Mouse (Mus musculus) forebrain, embryonic 16.5 days (tissue): ENCODE results near the gene Gnptab. TPM values are rescaled to one million over a fixed set of nuclear protein-coding genes. Genes with fewer than 3 reads are reported as not detected.
"Not testable (repeated sequence)": the region's sequence is repeated elsewhere in the genome, so short reads cannot be mapped to it uniquely, and the experiment has no call there.

Source experiments
- ATAC-seq: fragments of 200-750 bp; cut with Nextera tagmentation; 2 replicates; pipeline ENCODE4 v1.8.0; 2017; ENCODE audit warnings: mild to moderate bottlenecking, moderate library complexity
- H3K27ac ChIP-seq: fragments of 300-500 bp; sonication (generic); 2 replicates; pipeline ENCODE4 v1.5.1; 2014; ENCODE audit warnings: low read length, control low read depth
- H3K27me3 ChIP-seq: fragments of 300-500 bp; sonication (generic); replicated peaks from 2 replicates; pipeline ENCODE4 v1.6.1; 2014; ENCODE audit warnings: low read length; ENCODE audit not compliant: control insufficient read depth, insufficient read depth
- H3K36me3 ChIP-seq: fragments of 300-500 bp; sonication (generic); 2 replicates; pipeline ENCODE4 v1.6.1; 2014; ENCODE audit not compliant: control insufficient read depth, insufficient read depth
- H3K4me1 ChIP-seq: fragments of 300-500 bp; sonication (generic); replicated peaks from 2 replicates; pipeline ENCODE4 v1.6.1; 2014; ENCODE audit warnings: low read length; ENCODE audit not compliant: control insufficient read depth, insufficient read depth
- H3K4me2 ChIP-seq: fragments of 300-500 bp; sonication (generic); 2 replicates; pipeline ENCODE4 v1.6.1; 2014; ENCODE audit warnings: mild to moderate bottlenecking, low read length, control low read depth
- H3K4me3 ChIP-seq: fragments of 300-500 bp; sonication (generic); replicated peaks from 2 replicates; pipeline ENCODE4 v1.5.1; 2014; ENCODE audit warnings: mild to moderate bottlenecking, low read length, control low read depth
- H3K9ac ChIP-seq: fragments of 300-500 bp; sonication (generic); replicated peaks from 2 replicates; pipeline ENCODE4 v1.6.1; 2014; ENCODE audit warnings: low read depth, low read length, control low read depth
- H3K9me3 ChIP-seq: fragments of 300-500 bp; sonication (generic); 2 replicates; pipeline ENCODE4 v1.6.1; 2016; ENCODE audit warnings: low read length; ENCODE audit not compliant: control insufficient read depth
- WGBS: fragments of 180-500 bp; shearing (Covaris S2); extraction: QIAGEN DNeasy Blood & Tissue Kit; methylation state at CpG from one replicate; pipeline ENCODE4 v1.1.7; 2014; 5-methylcytosine and 5-hydroxymethylcytosine counted together
- polyA plus RNA-seq: library from polyadenylated mRNA; unstranded; fragments of >200 nt; fragmentation: Nextera tagmentation; extraction: Ambion mirVana; gene quantifications from 2 replicates; pipeline ENCODE4 v1.2.1, GENCODE M21; 2015

Gnptab gene
- polyA plus RNA-seq, 1 experiment from 2014 or later: 18.4 TPM

DNA sequence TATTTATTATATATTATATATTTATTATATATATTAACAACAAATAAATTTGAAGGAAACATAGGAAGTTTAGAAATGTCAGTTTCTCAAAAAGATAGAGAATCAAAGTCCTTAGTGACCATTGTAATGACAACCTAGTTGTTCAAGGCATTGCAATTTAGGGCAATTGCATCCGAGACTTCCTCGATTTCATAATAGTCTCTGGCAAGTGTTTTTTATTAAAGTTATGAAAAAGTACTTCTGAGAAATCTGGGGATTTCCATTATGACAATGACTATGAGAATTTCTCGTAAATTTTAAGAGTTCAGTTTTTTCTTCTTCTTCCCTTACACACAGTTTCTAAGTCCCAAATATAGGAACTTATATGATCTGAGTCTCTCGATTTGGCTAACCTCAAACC lies 6.5 kb upstream of the Gnptab start:
- WGBS: 96% methylated on average over 4 of the region's 4 CpGs

GRCm38 (mm10) chr10:88372945-88373344 lies 6.0 kb upstream of the Gnptab start:
- H3K27me3 ChIP-seq, H3K9me3 ChIP-seq: not testable (repeated sequence)

More for the DNA sequence above, 6.5 kb upstream of the Gnptab start:
- no peak overlapping the region for H3K9ac ChIP-seq
- peaks cover 4% of the 10 kb centered on the region; the same call in 1 of the 2 replicates for H3K4me1 ChIP-seq
- H3K36me3 ChIP-seq: no peaks in the 10 kb centered on the region
- no peak for ATAC-seq
- no peaks in the 10 kb centered on the region for H3K9me3 ChIP-seq
- no peak overlapping the region for H3K27ac ChIP-seq
- 0 out of 2 replicates have a peak, but pooled peaks cover 2% of the 10 kb centered on the region for H3K27me3 ChIP-seq
- H3K4me2 ChIP-seq: no peak overlapping the region
- H3K4me3 ChIP-seq: no peak overlapping the region

DNA sequence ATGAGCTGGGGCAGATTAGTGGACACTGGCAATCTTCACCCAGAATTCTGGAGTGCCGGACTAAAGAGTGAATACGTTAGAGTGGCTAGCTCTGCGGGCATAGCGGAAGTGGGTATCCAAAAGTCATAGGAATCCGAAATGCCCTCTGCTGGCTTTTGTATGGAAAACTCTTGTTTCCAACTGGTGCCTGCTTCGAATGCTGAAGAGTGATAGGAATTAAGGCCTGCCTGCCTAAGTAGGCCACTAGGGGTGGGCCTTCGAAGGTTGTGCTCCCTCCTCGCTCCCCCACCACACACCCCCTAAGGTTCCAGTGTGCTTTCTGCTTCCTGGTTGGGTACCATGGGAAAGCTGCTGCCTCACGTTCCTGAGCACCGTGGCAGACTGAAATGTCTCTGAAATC lies 3.9 kb upstream of the Gnptab start:
- Histone ChIP-seq H3K4me1 (peaks cover 6% of the 10 kb centered on the region), H3K4me2 (no peak overlapping the region), H3K9ac (no peak overlapping the region), H3K27ac (no peak overlapping the region), H3K27me3 (0 out of 2 replicates have a peak, but pooled peaks cover 2% of the 10 kb centered on the region), H3K9me3 (no peaks in the 10 kb centered on the region), H3K36me3 (no peaks in the 10 kb centered on the region), H3K4me3 (no peak overlapping the region)
- no peak for ATAC-seq
- 32% methylated on average over 10 of the region's 10 CpGs for WGBS

More at GRCm38 (mm10) chr10:88372945-88373344, 6.0 kb upstream of the Gnptab start:
- H3K27ac ChIP-seq, H3K4me2 ChIP-seq, ATAC-seq, H3K4me1 ChIP-seq, H3K4me3 ChIP-seq, H3K36me3 ChIP-seq, H3K9ac ChIP-seq: not testable (repeated sequence)
- WGBS: 82% methylated on average over 2 of the region's 2 CpGs

DNA sequence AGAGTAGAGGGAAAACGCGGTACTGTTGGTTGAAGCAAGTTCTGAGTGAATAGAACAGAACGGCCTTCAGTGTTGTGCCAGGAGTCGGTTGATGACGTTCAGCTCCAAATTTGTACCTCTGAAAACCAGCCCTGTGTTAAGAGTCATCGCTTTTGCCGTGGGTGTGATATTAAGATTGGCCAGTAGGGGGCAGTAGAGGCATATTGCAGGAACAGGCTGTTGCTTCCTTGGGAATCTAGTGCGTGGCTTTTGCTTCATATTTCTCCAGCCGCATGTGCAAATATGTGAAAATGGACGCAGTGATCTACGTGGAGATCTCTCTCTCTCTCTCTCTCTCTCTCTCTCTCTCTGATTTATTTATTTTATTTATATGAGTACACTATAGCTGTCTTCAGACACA lies 2.2 kb upstream of the Gnptab start:
- H3K36me3 ChIP-seq: no peaks in the 10 kb centered on the region
- H3K4me1 ChIP-seq: peaks cover 22% of the 10 kb centered on the region
- H3K9ac ChIP-seq: peak overlapping the region; percentile 39; the same call in 1 of the 2 replicates
- H3K4me2 ChIP-seq: peak overlapping the region; percentile 45
- H3K27ac ChIP-seq: no peak overlapping the region
- H3K9me3 ChIP-seq: no peaks in the 10 kb centered on the region
- H3K4me3 ChIP-seq: peak overlapping the region; percentile 26
- peak; percentile 4; the same call in 1 of the 2 replicates for ATAC-seq
- 4% methylated on average over 11 of the region's 11 CpGs for WGBS
- 0 out of 2 replicates have a peak, but pooled peaks cover 2% of the 10 kb centered on the region for H3K27me3 ChIP-seq

DNA sequence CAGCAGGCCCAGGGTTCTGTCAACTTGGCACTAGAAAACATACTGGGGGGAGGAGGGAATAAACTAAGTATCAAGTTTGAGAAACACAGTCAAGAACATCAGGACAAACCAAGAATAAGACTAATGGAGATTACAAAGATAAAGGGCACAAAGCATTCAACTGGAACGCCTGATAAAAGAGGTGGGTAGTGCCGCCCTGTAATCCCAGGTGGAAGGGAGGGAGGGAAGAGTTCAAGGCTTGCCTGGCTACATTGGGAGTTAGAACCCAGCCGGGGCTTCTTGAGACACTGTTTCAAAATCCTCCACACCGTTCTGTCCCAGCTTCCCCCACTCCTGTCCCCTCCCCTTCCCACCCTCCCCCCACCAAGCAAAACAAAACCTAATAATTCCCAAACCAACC lies 1.3 kb upstream of the Gnptab start:
- H3K9ac ChIP-seq: no peak overlapping the region
- no peak overlapping the region for H3K4me2 ChIP-seq
- peaks cover 24% of the 10 kb centered on the region for H3K4me1 ChIP-seq
- H3K27me3 ChIP-seq: 0 out of 2 replicates have a peak, but pooled peaks cover 2% of the 10 kb centered on the region
- no peak overlapping the region for H3K27ac ChIP-seq
- H3K9me3 ChIP-seq: no peaks in the 10 kb centered on the region
- H3K36me3 ChIP-seq: no peaks in the 10 kb centered on the region
- H3K4me3 ChIP-seq: no peak overlapping the region
- 83% methylated on average over 4 of the region's 4 CpGs for WGBS
- ATAC-seq: no peak

GRCm38 (mm10) chr10:88380002-88380401 lies 1.1 kb downstream of the Gnptab start:
- H3K27ac ChIP-seq: peak overlapping the region; percentile 84
- ATAC-seq: peak; percentile 29
- no peaks in the 10 kb centered on the region for H3K36me3 ChIP-seq
- peak overlapping the region; percentile 78 for H3K4me2 ChIP-seq
- H3K27me3 ChIP-seq: 0 out of 2 replicates have a peak, but pooled peaks cover 2% of the 10 kb centered on the region
- peak overlapping the region; percentile 91 for H3K9ac ChIP-seq
- H3K4me1 ChIP-seq: peaks cover 24% of the 10 kb centered on the region
- H3K9me3 ChIP-seq: no peaks in the 10 kb centered on the region
- H3K4me3 ChIP-seq: peak overlapping the region; percentile 76
- WGBS: under 1% methylated on average over 11 of the region's 11 CpGs

GRCm38 (mm10) chr10:88380430-88381060 lies 1.6 kb downstream of the Gnptab start:
- peak overlapping the region; percentile 76 for H3K4me3 ChIP-seq
- H3K27me3 ChIP-seq: 0 out of 2 replicates have a peak, but pooled peaks cover 1% of the 10 kb centered on the region
- H3K4me1 ChIP-seq: peaks cover 24% of the 10 kb centered on the region
- H3K36me3 ChIP-seq: no peaks in the 10 kb centered on the region
- no peak for ATAC-seq
- WGBS: 25% methylated on average over 14 of the region's 14 CpGs
- no peak overlapping the region for H3K27ac ChIP-seq
- H3K9ac ChIP-seq: peak overlapping the region; percentile 91
- H3K4me2 ChIP-seq: peak overlapping the region; percentile 78
- no peaks in the 10 kb centered on the region for H3K9me3 ChIP-seq

DNA sequence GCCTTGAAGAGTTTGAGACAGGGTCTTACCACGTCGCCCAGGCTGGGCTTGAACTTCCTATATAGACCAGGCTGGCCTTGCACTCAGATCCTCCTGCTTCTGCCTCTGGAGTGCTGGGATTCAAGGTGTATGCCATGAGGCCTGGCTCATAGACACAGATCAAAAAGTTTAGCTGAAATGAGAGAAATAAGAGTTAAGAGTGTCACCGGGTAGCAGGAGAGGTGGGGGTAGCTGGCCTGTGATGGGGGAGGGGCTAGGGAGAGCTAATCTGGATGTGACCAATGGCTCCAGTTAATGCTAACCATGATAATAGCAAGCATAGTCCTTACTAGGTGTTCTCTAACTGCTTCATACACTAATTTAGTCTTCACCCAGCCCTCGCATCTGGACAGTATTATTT lies 2.4 kb downstream of the Gnptab start:
- Histone ChIP-seq H3K9ac (no peak overlapping the region), H3K36me3 (no peaks in the 10 kb centered on the region), H3K27me3 (no peaks in the 10 kb centered on the region), H3K4me1 (peaks cover 24% of the 10 kb centered on the region), H3K4me3 (no peak overlapping the region), H3K4me2 (no peak overlapping the region; the same call in 1 of the 2 replicates), H3K9me3 (no peaks in the 10 kb centered on the region), H3K27ac (no peak overlapping the region)
- 89% methylated on average over 4 of the region's 4 CpGs for WGBS
- no peak for ATAC-seq

GRCm38 (mm10) chr10:88382009-88382408 lies 3.1 kb downstream of the Gnptab start:
- 91% methylated on average over 6 of the region's 6 CpGs for WGBS

More at GRCm38 (mm10) chr10:88382009-88382408, 3.1 kb downstream of the Gnptab start:
- Histone ChIP-seq H3K9ac (no peak overlapping the region), H3K4me2 (no peak overlapping the region), H3K27ac (no peak overlapping the region), H3K27me3 (no peaks in the 10 kb centered on the region), H3K9me3 (no peaks in the 10 kb centered on the region), H3K4me3 (no peak overlapping the region), H3K4me1 (peaks cover 21% of the 10 kb centered on the region), H3K36me3 (no peaks in the 10 kb centered on the region)
- no peak for ATAC-seq
